Mouse (Mus musculus): ENCODE results near the gene Usp17la. TPM values are rescaled to one million over a fixed set of nuclear protein-coding genes. Genes with fewer than 3 reads are reported as not detected.
"Not testable (repeated sequence)": the region's sequence is repeated elsewhere in the genome, so short reads cannot be mapped to it uniquely, and the experiment has no call there.

The Usp17la gene
- not detected in 2 replicates for polyA plus RNA-seq (2015; fragmentation: Nextera tagmentation; extraction: Ambion mirVana)

DNA sequence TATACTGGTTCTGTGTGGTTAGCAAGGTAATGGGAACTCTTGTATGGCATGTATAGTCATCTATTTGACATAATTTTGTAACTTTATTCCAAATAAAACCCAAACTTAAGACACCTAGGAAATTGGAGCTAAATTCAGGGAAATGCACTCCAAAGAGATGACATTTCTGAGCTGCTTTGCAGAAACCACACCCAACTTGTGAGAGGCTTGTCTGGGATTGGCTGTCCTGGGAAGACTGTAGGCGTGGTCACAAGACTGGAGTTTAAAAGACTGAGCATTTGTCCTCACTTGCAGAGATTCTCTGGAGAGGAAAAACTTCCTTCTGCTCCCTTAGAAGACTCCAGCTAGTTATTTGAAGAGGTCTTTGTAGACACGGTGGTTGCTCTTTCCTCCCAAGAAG is at the start of gene Usp17la:
TSS of gene Usp17la (plus strand) at position 301 of the 400 bp plus-strand sequence.
- not testable (repeated sequence) for H3K27me3 ChIP-seq; H3K4me1 ChIP-seq (replicated peaks); H3K9me3 ChIP-seq; ATAC-seq; H3K4me3 ChIP-seq (replicated peaks); H3K36me3 ChIP-seq; H3K27ac ChIP-seq; H3K4me2 ChIP-seq (replicated peaks); H3K9ac ChIP-seq (replicated peaks)
- 73% methylated on average over 2 of the region's 2 CpGs for WGBS

DNA sequence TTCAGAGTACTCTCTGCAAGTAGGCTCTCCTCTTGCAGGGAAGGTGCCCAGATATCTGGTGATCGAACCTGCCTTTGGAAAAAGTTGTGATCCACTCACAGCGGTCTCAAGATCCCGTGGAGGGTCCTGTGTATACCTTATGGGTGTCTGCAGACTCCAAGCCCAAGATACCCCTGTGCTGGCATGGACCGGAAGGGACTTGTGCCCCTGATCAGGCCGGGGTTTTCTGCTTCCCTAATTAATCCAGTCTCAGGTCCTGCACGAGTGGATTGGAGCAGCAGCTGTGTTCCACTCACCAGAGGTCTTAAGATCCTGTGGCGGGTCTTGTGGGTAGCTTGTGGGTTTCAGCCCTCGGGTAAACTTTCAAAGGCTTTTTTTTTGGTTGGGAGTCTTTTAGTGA is 46.5 kb upstream of the Usp17la start:
- H3K9ac ChIP-seq (replicated peaks); H3K36me3 ChIP-seq; H3K27ac ChIP-seq; H3K4me2 ChIP-seq (replicated peaks); H3K27me3 ChIP-seq; H3K4me1 ChIP-seq (replicated peaks); H3K9me3 ChIP-seq; H3K4me3 ChIP-seq (replicated peaks); ATAC-seq: not testable (repeated sequence)
- 91% methylated on average over 8 of the region's 8 CpGs for WGBS

DNA sequence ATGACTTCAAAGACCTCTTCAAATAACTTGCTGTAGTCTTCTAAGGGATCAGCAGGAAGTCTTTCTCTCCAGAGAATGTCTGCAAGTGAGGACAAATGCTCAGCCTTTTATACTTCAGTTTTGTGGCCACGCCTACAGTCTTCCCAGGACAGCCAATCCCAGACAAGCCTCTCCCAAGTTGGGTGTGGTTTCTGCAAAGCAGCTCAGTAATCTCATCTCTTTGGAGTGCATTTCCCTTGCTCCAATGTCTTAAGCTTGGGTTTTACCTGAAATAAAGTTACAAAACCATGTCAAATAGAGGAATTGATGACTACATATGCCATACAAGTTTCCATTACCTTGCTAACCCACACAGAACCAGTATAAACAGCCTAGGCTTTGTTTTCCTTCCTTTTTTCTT is 14.3 kb upstream of the Usp17la start, which contains the start of gene Usp17lb:
TSS of gene Usp17lb (minus strand) at position 101 of the 400 bp plus-strand sequence.
- WGBS = 70% methylated on average over 1 of the region's 1 CpGs
- no peaks in the 10 kb centered on the region for H3K27me3 ChIP-seq
- no peak for ATAC-seq

DNA sequence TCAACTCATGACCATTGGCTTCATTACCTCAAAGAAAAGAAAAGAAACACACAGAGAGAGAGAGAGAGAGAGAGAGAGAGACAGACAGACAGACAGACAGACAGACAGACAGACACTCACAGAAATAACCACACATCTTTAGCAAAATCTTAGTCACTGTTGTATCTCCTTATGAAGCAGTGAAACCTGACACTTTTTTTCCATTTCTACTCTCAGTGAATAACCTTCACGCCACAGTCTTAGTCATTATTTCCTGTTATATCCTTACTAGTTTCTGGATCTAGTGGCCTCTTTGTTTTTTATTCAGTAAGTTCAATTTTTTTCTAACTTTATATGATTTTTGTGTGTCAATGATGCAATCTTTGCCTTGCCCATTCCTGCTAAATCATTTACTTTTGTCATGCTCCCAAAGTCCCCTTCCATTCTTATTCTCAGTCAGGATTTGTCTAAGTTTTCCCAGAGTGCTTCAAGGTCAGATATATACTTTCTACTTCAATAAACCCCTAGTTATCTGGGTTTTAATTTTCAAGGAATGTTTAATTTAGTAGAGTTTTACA is 13.0 kb upstream of the Usp17la start:
- Histone ChIP-seq H3K27me3 (no peaks in the 10 kb centered on the region), H3K36me3 (no peaks in the 10 kb centered on the region), H3K27ac (no peak overlapping the region), H3K9ac (replicated peaks) (no peak overlapping the region), H3K9me3 (no peaks in the 10 kb centered on the region), H3K4me2 (replicated peaks) (no peak overlapping the region), H3K4me1 (replicated peaks) (no peaks in the 10 kb centered on the region), H3K4me3 (replicated peaks) (no peak overlapping the region)
- no peak for ATAC-seq
- 78% methylated on average over 1 of the region's 1 CpGs for WGBS

More for the DNA sequence above, 14.3 kb upstream of the Usp17la start, which contains the start of gene Usp17lb:
- no peak within 1 kb of the TSS for H3K9ac ChIP-seq (replicated peaks)
- no peak within 1 kb of the TSS for H3K4me3 ChIP-seq (replicated peaks)
- H3K4me2 ChIP-seq (replicated peaks) = no peak within 1 kb of the TSS
- no peaks in the 10 kb centered on the region for H3K4me1 ChIP-seq (replicated peaks)
- no peaks in the 10 kb centered on the region for H3K36me3 ChIP-seq
- H3K9me3 ChIP-seq = no peaks in the 10 kb centered on the region
- no peak within 1 kb of the TSS for H3K27ac ChIP-seq

DNA sequence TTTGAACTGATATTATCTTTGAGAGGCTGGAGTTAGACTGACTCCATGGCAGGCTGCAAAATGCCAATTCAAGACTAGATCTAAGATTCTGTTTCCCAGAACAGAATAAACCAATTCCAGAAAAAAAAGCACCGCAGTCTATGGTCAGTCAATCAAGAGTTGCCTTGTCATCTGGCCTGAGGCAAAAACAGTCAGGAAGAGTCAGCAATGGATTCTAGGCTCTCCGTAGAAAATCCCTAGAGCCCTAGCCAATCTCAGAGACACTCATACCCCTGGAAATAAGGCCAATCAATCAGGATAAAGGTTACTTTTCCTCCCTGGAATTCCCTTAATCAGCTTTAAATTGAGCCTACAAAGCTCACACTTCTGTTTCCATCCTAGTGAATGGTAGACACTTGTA is 5.3 kb upstream of the Usp17la start:
- H3K36me3 ChIP-seq; H3K4me3 ChIP-seq (replicated peaks); H3K27ac ChIP-seq; ATAC-seq; H3K9ac ChIP-seq (replicated peaks); H3K27me3 ChIP-seq; H3K9me3 ChIP-seq; H3K4me1 ChIP-seq (replicated peaks); H3K4me2 ChIP-seq (replicated peaks): not testable (repeated sequence)
- 67% methylated on average over 2 of the region's 2 CpGs for WGBS

DNA sequence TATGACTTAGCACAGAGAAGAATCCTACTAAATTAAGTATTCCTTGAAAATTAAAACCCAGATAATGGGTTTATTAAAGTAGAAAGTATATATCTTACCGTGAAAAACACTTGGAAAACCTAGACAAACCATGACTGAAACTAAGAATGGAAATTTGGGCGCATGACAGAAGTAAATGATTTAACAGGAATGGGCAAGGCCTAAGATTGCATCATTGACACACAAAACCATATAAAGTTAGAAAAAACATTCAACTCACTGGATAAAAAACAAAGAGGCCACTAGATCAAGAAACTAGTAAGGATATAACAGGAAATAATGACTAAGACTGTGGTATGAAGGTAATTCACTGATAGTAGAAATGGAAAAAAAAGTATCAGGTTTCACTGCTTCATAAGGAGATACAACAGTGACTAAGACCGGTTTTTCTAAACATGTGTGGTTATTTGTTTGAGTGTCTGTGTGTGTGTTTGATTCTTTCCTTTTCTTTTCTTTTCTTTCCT is 1.5 kb upstream of the Usp17la start:
- no peak overlapping the region for H3K4me2 ChIP-seq (replicated peaks)
- H3K4me1 ChIP-seq (replicated peaks) = no peaks in the 10 kb centered on the region
- H3K4me3 ChIP-seq (replicated peaks) = no peak overlapping the region
- no peaks in the 10 kb centered on the region for H3K36me3 ChIP-seq
- no peak overlapping the region for H3K27ac ChIP-seq
- H3K27me3 ChIP-seq = no peaks in the 10 kb centered on the region
- 85% methylated on average over 3 of the region's 3 CpGs for WGBS
- no peak overlapping the region for H3K9ac ChIP-seq (replicated peaks)
- ATAC-seq = no peak
- no peaks in the 10 kb centered on the region for H3K9me3 ChIP-seq

DNA sequence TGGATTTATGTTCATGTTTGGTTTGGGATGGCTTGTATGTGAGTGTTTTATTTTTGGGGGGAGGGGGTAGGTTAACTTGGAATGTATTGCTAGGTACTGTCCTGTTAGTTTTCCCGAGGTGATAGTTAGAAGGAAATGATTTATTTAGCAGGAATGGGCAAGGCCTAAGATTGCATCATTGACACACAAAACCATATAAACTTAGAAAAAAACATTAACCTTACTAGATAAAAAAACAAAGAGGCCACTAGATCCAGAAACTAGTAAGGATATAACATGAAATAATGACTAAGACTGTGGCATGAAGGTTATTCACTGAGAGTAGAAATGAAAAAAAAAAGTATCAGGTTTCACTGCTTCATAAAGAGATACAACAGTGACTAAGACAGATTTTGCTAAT is 874 bp downstream of the Usp17la start:
- Histone ChIP-seq H3K9me3 (no peaks in the 10 kb centered on the region), H3K27ac (no peak overlapping the region), H3K9ac (replicated peaks) (no peak overlapping the region), H3K4me1 (replicated peaks) (no peaks in the 10 kb centered on the region), H3K4me3 (replicated peaks) (no peak overlapping the region), H3K4me2 (replicated peaks) (no peak overlapping the region), H3K36me3 (no peaks in the 10 kb centered on the region), H3K27me3 (no peaks in the 10 kb centered on the region)
- no peak for ATAC-seq
- 90% methylated on average over 1 of the region's 1 CpGs for WGBS

DNA sequence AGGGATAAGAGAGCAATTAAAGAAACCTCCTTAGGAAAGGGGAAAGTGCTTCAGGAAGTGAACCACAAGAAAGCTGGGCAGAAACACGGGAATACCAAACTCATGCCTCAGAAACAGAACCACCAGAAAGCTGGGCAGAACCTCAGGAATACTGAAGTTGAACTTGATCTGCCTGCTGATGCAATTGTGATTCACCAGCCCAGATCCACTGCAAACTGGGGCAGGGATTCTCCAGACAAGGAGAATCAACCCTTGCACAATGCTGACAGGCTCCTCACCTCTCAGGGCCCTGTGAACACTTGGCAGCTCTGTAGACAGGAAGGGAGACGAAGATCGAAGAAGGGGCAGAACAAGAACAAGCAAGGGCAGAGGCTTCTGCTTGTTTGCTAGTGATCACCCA is 4.6 kb downstream of the Usp17la start:
- no peaks in the 10 kb centered on the region for H3K27me3 ChIP-seq
- 90% methylated on average over 3 of the region's 3 CpGs for WGBS

DNA sequence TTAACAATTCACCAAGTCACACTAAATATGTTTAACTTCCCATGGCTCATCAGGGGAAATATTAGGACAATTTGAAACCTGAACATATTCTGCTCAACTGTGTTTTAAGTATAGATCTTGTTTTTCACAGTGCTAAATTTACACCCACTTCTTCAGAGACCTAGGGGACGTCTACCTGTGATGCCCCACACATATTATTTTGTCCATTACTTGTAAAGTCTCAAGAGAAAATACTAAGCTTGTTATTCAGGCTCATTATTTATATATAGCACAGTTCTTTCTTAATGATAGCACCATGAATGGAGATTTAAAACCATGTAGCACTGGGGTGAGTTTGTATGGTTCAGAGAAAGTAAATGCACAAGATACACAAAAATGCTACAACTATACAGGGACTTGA is 20.9 kb downstream of the Usp17la start, which contains the start of gene Olfr665:
TSS of gene Olfr665 (plus strand) at position 301 of the 400 bp plus-strand sequence.
- Histone ChIP-seq H3K9ac (replicated peaks) (no peak within 1 kb of the TSS), H3K36me3 (no peaks in the 10 kb centered on the region), H3K9me3 (no peaks in the 10 kb centered on the region), H3K4me3 (replicated peaks) (no peak within 1 kb of the TSS), H3K27me3 (no peaks in the 10 kb centered on the region), H3K4me1 (replicated peaks) (no peaks in the 10 kb centered on the region), H3K27ac (no peak within 1 kb of the TSS), H3K4me2 (replicated peaks) (no peak within 1 kb of the TSS)
- WGBS = 60% methylated on average over 1 of the region's 1 CpGs
- no peak for ATAC-seq

More for the DNA sequence above, 4.6 kb downstream of the Usp17la start:
- H3K4me1 ChIP-seq (replicated peaks) = no peaks in the 10 kb centered on the region
- H3K36me3 ChIP-seq = no peaks in the 10 kb centered on the region
- no peak overlapping the region for H3K27ac ChIP-seq
- H3K4me2 ChIP-seq (replicated peaks) = no peak overlapping the region
- H3K4me3 ChIP-seq (replicated peaks) = no peak overlapping the region
- no peak for ATAC-seq
- H3K9ac ChIP-seq (replicated peaks) = no peak overlapping the region
- H3K9me3 ChIP-seq = no peaks in the 10 kb centered on the region

DNA sequence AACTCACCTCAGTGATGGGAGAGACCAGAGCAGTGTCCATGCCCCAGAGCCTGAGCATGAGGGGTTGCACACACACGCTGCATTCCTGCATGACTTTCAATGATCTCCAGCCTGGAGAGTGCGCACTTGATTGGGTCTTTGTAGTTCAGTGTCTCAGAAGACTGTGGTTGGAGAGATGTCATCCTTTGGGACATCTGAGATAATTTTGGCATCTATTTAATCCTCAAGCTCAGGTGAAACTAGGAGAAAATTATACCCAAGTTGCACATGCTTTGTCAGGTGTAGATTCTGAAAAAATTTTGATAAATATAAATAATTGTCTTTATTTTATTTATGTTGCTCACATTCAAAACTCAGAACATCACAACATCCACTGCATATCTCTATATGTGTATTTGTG is 39.0 kb downstream of the Usp17la start, which contains the start of gene Olfr666:
TSS of gene Olfr666 (minus strand) at position 101 of the 400 bp plus-strand sequence.
- Histone ChIP-seq H3K27ac (no peak within 1 kb of the TSS), H3K9ac (replicated peaks) (no peak within 1 kb of the TSS), H3K9me3 (no peaks in the 10 kb centered on the region), H3K4me1 (replicated peaks) (no peaks in the 10 kb centered on the region), H3K4me2 (replicated peaks) (no peak within 1 kb of the TSS), H3K36me3 (no peaks in the 10 kb centered on the region), H3K27me3 (no peaks in the 10 kb centered on the region), H3K4me3 (replicated peaks) (no peak within 1 kb of the TSS)
- 84% methylated on average over 2 of the region's 2 CpGs for WGBS
- ATAC-seq = no peak
